Mouse (Mus musculus): ENCODE measurements around the gene B3gnt2.
A peak's percentile ranks its signal among the peaks of the same experiment; 100 is the strongest.
"Not testable (repeated sequence)": the region's sequence is repeated elsewhere in the genome, so short reads cannot be mapped to it uniquely, and the experiment has no call there.

B3gnt2 gene

DNA sequence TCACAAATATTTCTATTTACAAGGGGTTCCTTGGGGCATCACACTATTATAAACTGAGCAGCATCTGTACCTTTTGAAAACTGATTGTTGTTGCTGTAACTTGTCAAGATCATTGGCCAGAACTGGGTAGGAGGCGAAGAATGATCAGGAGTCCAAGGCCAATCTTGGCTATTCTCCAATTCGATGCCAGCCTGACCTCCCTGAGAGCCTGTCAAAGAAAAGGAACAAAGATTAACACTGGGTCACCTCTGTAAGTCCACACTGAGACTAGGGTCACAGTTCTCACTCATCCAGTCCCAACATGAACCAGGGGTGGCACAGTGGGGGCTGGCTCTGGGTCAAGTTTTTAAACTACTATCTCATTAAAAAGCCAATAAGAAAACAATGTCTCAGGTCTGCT is 85.9 kb downstream of the B3gnt2 start:
- DNase-seq (ENCODE audit: low spot score), result no peak

DNA sequence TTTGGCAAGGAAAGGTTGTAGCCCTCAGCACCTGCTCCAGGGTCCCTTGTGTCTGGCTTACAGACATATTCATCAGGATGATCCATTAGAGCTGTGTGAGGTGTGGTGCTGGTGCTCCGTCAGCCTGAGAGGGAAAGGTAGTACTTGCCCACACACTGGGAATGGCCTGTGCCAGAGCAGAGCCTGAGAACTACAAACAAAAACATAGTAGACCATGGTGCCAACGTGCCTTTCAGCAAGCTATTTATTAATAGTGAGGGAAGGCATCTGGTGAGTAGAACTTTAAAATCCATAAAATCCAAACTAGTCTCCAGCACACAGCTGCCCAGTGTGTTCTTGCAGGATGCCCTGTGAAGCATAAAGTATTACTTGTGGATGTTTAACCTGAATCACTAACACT is 94.5 kb downstream of the B3gnt2 start:
- no peak for DNase-seq (ENCODE audit: low spot score)

DNA sequence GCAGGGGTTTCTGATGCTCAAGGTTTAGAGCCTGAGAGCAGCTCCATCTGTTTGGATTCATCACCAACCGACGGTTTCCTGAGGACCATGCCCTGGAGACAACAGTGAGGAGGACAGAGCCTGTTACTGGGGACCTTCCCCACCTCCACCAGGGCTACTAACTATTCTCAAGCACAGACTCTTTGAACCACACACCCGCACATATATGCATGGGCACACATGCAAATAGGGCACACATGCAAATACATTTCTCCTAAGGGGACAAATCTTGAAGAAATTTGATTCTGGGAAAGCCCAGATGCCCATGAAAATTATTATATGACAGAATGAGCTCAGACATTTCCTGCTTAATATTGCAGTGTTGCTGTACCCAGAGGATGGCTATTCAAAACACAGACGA is 95.3 kb downstream of the B3gnt2 start:
- no peak for DNase-seq (ENCODE audit: low spot score)

DNA sequence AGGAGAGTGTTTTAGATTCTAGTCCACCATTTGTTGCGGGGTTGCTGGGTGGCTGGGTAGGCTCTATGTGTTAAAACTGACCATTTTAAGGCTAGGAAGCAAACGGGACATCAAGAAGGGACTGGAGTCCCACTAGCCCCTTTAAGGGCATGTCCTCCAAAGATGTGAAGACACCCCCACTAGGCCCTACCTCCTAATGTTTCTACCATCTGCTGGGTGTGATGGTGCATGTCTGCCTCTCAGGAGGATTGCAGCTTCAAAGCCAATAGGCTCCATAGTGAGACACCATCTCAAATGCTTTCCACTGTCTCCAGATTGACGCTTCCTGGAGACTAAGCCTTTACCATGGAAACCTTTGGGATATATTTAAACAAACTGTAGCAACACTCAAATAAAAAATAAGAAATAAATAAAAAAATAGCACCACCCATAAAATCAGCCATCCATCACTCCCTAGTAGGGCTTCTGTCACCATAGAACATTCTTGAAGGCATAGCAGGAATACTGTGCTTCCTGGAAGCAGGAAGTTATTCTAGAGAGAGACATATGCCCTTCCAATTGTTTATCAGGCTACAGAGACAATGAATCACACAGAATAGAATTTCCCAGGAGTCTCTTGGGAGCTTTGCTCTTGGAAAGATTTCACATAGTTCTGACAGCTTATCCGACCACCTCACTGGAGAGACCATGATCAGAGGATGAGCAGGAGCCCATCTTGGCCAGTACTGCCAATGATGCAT is 97.0 kb downstream of the B3gnt2 start:
- DNase-seq (ENCODE audit: low spot score), result no peak

DNA sequence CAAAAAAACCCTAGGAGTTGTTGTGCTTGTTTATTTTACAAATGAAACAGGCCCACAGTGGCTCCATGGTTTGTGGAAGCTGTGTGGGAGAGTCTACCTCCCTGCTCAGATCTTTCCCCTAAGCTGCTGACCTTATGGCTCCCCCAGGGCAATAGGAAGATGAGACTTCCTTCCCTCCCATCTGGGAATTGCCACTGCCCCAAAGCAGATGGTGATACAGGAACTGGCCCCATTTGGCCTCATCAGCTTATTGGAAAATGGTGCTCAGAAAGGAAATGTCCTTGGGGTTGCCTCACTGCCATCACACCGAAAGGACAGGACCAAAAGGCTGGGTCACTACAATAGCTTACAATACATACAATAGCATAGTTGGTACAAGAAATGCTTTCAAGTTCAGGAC is 97.7 kb downstream of the B3gnt2 start:
- no peak for DNase-seq (ENCODE audit: low spot score)

DNA sequence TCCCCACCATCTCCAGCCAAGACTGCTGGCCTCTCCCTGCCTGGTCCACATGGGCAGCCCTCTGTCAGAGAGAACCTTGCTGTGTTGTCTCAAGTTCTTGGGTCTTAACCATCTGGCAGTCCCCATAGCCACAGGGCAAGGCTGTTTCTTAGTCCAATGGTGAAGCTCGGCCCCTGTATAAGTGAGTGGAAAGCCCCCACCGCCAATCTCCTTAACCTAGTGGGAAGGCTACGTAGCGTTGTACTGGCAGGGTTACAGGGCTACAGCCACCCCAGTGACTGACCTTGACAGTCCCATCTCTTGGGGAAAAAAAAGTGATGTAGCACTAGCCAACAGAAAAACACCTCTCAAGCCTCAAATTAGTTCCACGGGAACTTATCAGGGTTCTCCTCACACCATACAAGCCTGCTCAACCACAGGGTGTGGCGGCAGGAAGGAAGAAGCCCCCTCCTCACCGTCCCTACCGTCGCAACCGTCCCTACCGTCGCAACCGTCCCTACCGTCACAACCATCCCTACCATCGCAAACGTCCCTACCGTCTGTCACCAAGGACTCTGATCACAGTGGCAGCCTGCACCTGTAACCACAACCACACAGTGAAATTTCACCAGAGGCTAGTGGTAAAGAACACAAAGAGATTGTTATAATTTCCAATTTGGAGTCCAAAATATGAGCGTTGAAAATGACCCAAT is 98.4 kb downstream of the B3gnt2 start:
- no peak for DNase-seq (ENCODE audit: low spot score)

DNA sequence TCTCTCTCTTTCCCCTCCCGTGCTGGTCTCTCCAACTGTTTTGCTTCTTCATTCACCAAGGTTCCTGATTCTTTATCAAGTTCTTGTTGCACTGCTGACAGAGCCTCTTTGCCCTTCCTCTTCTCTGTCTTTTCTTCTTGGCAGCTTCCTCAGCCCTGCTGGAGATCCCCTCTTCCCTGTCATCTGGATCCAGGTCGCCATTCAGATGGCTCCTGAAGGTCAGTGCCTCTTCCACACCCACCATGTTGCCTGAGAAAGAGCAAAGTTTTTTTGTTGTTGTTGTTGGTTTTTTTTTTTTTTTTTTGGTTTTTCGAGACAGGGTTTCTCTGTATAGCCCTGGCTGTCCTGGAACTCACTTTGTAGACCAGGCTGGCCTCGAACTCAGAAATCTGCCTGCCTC is 101.0 kb downstream of the B3gnt2 start:
- no peak for DNase-seq (ENCODE audit: low spot score)

DNA sequence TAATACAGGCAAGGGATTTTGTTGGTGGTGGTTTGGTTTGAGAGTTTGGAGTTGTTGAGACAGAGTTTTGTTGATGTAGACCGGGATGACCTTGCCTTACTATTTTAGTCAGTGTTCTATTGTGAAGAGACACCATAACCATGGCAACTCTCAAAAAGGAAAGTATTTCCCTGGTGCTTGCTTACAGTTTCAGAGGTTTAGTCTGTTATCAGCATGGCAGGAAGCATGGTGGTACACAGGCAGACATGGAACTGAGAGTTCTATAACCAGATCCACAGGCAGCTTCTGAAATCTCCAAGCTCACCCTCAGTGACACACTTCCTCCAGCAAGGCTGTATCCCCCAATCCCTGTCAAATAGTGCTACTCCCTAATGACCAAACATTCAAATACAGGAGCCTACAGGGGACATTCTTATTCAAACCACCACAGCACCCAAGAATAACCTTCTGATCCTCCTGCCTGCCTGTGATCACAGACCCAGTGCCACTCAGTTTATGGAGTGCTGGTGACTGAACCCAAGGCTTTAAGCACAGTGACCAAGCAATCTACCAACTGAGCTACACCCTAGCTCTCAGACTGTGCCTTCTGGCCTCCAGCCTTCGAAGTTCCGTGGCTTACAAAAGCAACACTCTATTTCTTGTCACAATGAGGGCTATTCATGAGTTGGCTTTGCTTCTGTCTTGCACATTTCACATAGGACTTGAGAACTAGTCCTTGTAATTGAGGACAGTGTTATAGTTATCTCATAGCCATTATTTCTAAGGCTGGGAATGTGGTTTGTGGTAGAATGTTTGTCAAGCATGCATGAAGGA is 104.4 kb downstream of the B3gnt2 start:
- no peak for DNase-seq (ENCODE audit: low spot score)

DNA sequence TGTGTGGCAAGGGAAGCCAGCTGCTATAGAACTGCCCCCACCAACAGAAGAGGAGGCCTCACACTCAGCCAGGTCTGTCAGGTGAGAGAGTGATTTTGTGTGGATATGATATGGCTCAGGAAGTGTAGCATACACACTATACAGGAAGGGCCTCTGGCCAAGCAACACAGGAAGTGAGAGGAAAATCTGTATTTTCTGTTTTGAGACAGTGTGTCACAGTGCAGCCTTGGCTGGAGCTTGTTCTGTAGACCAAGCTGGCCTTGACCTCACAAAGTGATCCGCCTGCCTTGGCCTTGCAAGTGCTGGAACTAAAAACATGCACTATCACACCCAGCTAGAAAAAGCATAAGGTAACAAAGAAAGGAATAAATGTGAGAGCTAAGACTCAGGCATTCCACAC is 105.6 kb downstream of the B3gnt2 start:
- DNase-seq (ENCODE audit: low spot score), result peak; percentile 49

DNA sequence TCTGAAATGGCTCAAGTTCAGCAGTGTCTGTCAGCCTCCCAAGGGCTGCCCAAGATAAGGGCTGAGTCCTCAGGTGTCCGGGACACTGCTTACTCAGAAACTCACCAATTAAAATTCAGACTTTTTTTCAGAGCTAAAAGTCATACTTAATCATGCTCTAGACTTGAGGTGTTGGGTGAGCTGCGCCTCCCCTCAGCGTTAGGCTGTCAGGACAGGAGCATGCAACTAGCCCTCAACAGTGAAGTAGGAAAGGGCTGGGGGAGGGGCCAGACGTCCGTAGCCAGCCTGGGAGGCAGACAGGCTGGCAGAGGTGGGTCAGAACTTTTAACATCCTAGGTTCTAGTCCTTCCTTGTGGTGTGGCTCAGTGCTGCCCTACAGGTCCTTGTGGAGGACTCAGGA is 108.2 kb downstream of the B3gnt2 start:
- DNase-seq (ENCODE audit: low spot score), result no peak

DNA sequence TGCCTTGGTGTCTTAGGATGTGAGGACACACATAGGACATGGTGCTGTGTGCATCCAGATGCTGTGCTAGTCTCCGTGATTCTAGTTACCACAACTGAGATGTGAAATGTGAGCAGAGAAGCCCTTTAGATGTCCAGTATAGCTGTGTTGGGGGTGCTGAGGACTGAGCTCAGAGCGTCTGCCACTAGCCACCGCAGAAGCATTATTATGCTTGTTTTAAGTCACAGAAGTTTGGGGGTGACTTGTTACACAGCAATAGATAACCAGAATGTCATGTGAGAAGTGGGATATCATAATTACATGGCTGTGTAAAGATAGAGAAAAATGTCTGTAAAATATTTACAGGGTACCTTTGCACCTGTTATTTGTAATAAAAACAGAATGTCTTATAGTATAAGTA is 109.2 kb downstream of the B3gnt2 start:
- DNase-seq (ENCODE audit: low spot score), result no peak

DNA sequence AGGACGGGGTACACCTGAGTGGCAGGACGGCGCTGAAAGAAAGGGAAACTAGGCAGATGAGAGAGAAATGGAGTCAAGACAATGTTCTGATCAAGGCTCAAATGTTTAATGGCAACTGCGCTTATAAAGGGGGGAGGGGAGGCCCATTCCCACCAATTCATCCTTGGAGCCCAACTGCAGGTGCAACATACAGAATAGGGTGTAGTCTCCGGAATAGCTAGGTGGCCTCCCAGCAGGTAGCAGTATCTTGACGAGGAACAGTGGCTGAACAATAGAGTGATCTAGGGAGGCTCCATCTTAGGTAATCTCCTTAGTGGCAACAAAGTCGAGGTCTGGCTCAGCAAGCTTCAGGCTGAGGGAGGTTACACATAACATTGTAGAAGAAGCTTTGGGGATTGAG is 113.4 kb downstream of the B3gnt2 start:
- DNase-seq (ENCODE audit: low spot score), result no peak

DNA sequence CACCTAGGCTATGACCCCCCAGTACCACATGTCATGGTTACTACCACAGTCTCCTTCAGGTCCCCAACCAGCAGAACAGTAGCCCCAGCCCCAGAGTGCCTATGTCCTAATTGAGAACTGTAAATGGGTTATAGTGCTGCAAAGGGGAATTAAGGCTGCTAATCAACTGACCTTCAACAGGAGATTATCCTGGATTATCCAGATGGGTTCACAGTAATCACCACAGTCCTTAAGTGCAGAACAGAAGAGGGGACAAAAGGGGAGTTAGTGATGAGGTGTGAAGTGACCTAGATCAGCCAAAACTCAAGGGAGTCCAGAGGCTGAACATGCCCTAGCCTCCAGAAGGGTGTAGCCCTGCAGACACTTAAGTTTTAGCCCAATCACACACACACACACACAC is 115.4 kb downstream of the B3gnt2 start:
- no peak for DNase-seq (ENCODE audit: low spot score)

DNA sequence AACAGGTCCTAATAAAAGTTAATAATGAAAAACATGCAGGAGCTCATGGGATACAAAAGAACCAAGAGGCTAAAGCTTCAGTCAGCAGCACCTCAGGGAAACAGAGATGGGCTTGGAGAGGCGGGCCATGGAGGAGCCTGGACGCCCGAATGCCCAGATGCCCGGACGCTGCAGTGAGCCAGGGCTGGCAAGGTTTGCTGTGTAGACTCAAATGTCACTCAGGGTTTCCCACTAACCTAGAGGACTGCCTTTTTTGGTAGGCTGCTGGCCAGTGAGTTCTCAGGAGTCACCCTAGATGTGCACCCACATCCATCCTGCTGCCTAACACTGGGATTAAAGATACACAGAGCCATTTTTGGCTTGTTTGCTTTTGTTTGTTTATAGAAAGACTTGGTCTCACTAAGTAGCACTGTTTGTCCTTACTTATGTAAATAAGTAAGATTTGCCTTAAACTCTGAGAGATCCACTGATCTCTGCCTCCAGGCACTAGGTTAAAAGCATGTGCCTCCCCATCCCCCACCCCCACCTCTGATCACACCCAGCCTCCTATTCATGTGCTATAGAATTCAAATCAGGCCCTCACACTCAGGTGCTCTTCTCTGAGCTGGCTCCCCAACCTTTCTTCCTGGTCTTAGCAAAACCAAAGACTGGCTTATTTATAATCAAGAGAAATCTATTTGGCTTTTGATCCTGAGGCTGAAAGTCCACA is 117.0 kb downstream of the B3gnt2 start:
- no peak for DNase-seq (ENCODE audit: low spot score)

DNA sequence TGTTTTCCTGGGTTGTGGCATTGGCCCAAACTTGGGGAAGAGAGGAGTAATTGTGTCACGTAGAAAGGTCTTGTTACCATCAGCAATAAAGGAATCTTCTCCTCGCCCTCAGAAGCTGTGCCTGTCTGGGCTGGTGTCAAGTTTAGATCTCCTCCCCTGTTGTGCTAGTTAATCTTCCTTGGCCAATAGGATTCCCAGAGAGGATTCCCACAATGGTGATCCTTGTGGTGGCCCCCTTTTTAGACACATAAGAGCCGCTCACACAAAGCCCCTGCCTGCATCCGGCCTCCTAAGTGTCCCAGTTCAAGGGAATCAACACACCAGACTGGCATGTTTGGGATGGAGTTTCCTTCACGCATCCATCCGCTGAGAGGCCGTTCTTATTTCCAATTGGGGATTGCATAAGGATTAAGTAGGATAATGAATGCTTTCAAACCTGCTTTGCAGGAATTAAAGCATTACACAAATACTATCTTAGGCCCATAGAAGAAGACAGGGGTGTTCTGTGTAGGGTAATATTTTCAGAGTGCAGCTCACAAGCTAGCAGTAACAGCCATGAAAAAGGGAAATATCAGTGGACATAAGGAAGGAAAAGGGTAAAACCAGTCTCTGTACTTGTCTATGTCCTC is 118.6 kb downstream of the B3gnt2 start:
- no peak for DNase-seq (ENCODE audit: low spot score)

DNA sequence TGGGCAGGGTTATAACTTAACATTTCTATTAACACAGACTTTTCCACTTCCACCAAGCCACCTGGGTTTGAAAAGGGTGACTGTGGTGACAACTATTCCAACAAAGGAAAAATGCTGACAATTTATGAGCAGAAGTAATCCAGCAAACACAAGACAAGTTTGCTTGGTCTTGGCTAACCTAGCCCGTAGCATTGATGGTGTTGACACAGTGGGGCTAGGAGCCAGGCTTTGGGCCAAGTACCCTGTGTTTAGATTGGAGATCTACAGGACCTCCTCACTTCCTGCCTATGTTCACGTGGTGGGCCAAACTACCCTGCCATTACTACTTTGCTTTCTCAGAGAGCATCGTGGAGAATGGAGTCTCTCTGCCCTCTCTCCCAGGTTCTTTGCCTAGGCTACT is 119.3 kb downstream of the B3gnt2 start:
- DNase-seq (ENCODE audit: low spot score), result no peak

DNA sequence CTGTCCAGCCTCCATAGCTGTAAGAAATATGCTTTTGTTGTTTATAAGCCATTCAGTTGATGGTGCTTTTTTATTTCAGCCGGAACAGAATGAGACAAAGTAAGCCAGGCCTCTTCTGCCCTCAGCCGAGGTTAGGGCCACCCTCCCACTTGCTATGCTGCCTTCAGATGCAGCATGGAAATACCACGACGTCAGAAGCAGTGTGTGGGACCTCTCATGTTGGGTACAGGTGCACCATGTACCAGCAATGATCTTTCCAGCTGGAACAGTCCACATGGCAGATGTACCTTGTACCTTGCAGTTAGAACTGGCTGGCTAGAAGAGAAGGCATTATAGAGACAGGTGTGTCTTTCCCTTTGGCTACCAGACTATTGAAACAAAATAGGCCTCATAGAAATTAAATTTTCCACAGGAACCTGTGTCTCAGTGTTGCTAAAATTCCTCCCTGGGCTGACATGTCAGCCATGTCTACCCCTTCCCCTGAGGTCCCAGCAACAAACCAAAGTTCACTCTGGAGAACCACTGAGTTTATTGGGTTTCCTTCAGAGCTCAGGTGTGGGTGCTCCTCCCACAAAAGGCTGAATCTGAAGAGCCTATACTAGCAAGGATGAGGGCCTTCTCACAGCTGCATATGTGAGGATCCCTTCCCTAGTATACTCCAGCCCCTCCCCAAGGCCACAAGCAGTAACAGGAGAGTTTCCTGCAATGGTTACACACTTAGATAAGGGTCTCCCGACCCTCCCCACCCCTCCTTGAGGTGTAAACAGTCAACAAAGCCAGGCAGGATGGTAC is 121.1 kb downstream of the B3gnt2 start:
- DNase-seq (ENCODE audit: low spot score), result no peak

DNA sequence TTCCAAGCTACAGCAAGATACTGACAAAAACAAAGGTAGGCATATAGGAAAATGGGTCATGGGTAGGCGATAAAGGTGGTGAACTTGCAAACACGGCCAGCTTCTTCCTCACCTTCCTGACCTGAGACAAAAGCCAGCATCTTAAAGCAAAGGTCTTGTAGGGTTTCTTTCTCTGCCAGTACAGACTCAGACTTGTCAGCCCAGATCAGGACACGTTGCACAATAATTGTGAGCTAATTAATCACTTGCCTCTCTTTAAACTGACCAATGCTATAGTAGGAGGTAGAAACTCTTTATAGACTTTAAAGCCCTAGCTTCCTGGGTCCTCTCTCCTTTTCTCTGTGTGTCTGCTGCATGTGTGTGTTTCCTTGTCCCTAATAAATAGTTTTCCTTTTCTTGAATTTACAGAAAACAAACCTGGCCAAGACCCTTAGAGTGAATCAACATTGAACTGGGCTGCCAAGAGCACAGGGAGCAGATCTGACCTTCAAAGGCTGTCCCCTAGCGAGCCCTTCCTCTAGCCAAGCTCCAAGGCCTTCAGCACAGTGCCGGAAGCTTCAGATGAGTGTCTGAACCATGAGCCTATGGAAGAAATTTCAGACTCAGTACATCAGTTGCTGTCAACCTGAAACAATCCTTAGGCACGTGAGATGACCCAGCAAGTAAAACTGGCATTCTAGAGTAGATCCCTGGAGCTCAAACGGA is 124.1 kb downstream of the B3gnt2 start:
- no peak for DNase-seq (ENCODE audit: low spot score)

DNA sequence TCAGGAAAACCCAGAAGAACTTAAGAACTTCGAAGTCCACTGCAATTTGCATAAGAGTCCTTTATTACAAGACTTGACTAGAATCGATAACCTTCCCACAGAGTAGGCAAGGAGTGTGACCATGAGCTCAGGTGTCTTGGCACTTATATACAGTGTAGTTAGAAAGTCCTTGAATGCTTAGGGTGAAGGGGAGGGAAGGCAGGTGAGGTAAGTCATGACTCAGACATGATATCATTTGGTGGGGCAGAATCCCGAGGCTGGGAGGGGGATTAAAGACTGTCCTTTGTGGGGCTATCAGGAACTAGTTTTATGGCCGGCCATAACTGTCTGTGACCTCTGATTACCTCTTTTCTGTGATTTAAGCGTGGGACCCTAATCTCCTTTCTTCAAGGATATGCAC is 125.6 kb downstream of the B3gnt2 start:
- not testable (repeated sequence) for DNase-seq (ENCODE audit: low spot score)

DNA sequence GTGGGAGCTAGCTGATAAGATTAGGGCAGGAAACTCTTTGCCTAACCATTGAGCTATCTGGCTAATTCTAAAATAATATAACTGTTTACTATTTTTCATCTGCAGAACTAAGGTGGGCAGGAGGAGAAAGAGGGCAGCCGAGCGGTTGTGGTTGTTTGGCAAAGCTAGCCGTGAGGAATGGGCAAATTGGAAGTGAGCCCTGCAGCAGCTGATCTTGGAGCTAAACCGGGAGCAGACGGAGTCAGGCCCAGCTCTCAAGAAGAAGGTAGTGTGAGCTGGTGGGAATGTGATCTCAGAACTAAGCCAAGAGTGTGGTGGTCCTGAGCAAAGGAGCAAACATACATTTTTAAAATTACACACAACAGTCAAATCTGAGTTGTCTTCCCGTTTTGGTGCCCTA is 126.8 kb downstream of the B3gnt2 start:
- DNase-seq (ENCODE audit: low spot score), result no peak

DNA sequence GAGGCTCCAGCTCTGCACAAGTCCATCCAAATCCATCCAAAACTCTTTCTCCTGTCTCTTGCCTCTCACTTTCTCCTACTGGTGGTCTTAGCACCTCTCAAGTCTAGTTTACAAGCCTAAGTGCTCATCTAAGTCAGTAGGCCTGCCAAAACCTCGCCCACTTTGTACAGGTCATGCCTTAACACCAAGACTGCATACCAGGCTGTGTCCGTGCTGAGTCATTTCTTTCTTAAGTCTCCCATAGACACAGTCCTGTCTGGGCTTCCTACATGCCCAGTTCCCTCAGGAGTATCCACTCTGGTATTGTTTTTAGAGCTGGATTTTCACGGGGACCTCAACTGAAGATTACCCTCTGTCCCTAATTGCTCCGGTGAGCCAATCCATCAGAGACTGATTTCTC is 127.9 kb downstream of the B3gnt2 start:
- no peak for DNase-seq (ENCODE audit: low spot score)
